Mouse (Mus musculus): ENCODE measurements at regions not wholly inside any gene's neighbourhood (a gene's known extent, or its start where the extent isn't known, plus 50 kb on each side); places are given as distances from the start of the nearest gene placed in this dataset.

DNA sequence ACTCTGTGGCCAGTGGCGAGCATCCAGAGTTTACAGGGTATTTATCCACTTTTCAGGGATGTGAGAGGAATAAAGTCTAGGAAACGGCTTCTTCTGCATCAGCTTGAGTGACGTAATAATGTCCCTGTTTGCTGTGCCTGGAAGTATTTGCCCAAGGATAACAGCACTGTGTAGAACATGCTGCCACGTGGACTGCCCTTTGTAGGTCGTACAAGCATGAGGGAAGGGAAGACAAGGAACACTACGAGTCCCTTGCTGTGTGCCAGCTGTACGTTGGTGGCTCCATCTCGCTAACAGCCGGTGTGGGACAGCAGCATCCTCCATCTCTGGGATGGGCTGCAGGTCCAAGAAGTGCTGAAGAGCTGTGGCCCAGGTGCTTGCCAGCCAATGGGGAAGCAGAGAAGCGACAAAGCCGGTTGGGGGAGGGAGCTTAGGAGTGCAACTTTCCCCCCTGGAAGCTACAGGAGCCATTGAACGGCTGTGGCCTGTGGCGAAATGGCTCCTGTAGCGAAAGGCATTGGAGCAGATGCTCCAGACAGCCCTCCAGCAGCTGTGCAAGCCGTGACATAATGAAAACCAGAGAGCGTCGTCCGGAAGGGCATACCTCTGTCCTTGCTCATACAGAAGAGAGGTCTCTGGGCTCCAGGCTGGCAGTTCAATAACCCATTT, 65.0 kb upstream of the Epcam start:
- TF ChIP-seq GATA1 (IDR thresholded peaks at IDR 0.05; ENCODE audit: borderline replicate concordance, low read length) (no peak), FLI1 (IDR thresholded peaks at IDR 0.05; ENCODE audit: low read length) (no peak)
